Mouse (Mus musculus) right cerebral cortex, adult 2 months (tissue): ENCODE measurements at regions not wholly inside any gene's neighbourhood (a gene's known extent, or its start where the extent isn't known, plus 50 kb on each side); places are given as distances from the start of the nearest gene placed in this dataset.

Source experiments
- DNase-seq, 2 experiments: peaks; one replicate each; pipeline ENCODE4 v3.0.0; 2021 to 2022; ENCODE audit warnings: low spot score in 2 of 2

- DNase-seq = no peak
Measured at GRCm38 (mm10) chr7:117734994-117735698, 354.4 kb downstream of the Xylt1 start.

- no peak for DNase-seq
Measured at GRCm38 (mm10) chr7:117729067-117729466, 348.3 kb downstream of the Xylt1 start.
